Mouse (Mus musculus) liver, adult 2 months (tissue): Measurements from ENCODE around the gene Pak4. TPM values are rescaled to one million over a fixed set of nuclear protein-coding genes. Genes with fewer than 3 reads are reported as not detected.
A peak's percentile ranks its signal among the peaks of the same experiment; 100 is the strongest.

Experiments
- DNase-seq: peaks from one replicate; pipeline ENCODE4 v3.0.0-alpha.2; 2011; ENCODE audit warnings: low read depth, low spot score; ENCODE audit errors: extremely low read depth
- H3K27ac ChIP-seq: fragments of 200-500 bp; replicated peaks from 2 replicates; pipeline ENCODE4 v1.5.1; 2012; ENCODE audit warnings: low read depth, mild to moderate bottlenecking, control low read depth, inconsistent platforms, low read length; ENCODE audit not compliant: insufficient read depth
- H3K27me3 ChIP-seq: fragments of 200-500 bp; 2 replicates; pipeline ENCODE4 v1.6.1; 2012; ENCODE audit warnings: mild to moderate bottlenecking, moderate library complexity, low read length, inconsistent platforms; ENCODE audit not compliant: control insufficient read depth, insufficient read depth
- H3K36me3 ChIP-seq: fragments of 200-500 bp; 2 replicates; pipeline ENCODE4 v1.6.1; 2012; ENCODE audit warnings: low read length, inconsistent platforms; ENCODE audit not compliant: control insufficient read depth, insufficient read depth
- H3K4me1 ChIP-seq: fragments of 200-500 bp; 2 replicates; pipeline ENCODE4 v1.6.1; 2011; ENCODE audit warnings: low read length; ENCODE audit not compliant: control insufficient read depth, insufficient read depth
- H3K4me3 ChIP-seq: fragments of 200-500 bp; 2 replicates; pipeline ENCODE4 v1.5.1; 2011; ENCODE audit warnings: low read depth, mild to moderate bottlenecking, control low read depth, low read length, moderate library complexity; ENCODE audit not compliant: insufficient read depth
- H3K79me2 ChIP-seq: fragments of 200-500 bp; 2 replicates; pipeline ENCODE4 v1.6.1; 2012; ENCODE audit warnings: inconsistent platforms, mild to moderate bottlenecking, low read length, moderate library complexity; ENCODE audit not compliant: control insufficient read depth, insufficient read depth
- H3K9ac ChIP-seq: fragments of 200-500 bp; 2 replicates; pipeline ENCODE4 v1.6.1; 2012; ENCODE audit warnings: low read depth, mild to moderate bottlenecking, control low read depth, inconsistent platforms, low read length
- CTCF ChIP-seq: fragments of 200-500 bp; IDR thresholded peaks from 2 replicates; pipeline ENCODE4 v1.5.1; 2011; ENCODE audit warnings: low read depth, low read length, control low read depth
- POLR2A ChIP-seq: fragments of 200-500 bp; IDR thresholded peaks from 2 replicates; pipeline ENCODE4 v1.6.1; 2011; ENCODE audit warnings: low read length, control low read depth; ENCODE audit not compliant: insufficient read depth; ENCODE audit errors: extremely low read depth
- WGBS: fragments of 180-500 bp; shearing (Covaris S2); methylation state at CpG from one replicate; pipeline ENCODE4 v1.1.7; 2018; 5-methylcytosine and 5-hydroxymethylcytosine counted together
- polyA plus RNA-seq: library from polyadenylated mRNA; depleted of rRNA; stranded (reverse); fragments of >200 nt; gene quantifications from 2 replicates; pipeline ENCODE4 v1.2.3, GENCODE M21; 2012
- total RNA-seq: library from RNA; depleted of rRNA; stranded (reverse); fragments of >200 nt; gene quantifications from 2 replicates; pipeline ENCODE4 v1.2.3, GENCODE M21; 2014

Gene Pak4
- total and polyA plus RNA-seq, 2 experiments: 4.0 to 14.9 TPM

- 26% methylated on average over 8 of the region's 8 CpGs for WGBS
- Histone ChIP-seq H3K27ac (peak overlapping the region; percentile 60), H3K9ac (peak overlapping the region; percentile 12; the same call in 1 of the 2 replicates), H3K4me3 (no peak overlapping the region), H3K27me3 (no peaks in the 10 kb centered on the region), H3K4me1 (peaks cover 24% of the 10 kb centered on the region), H3K79me2 (peaks cover 51% of the 10 kb centered on the region), H3K36me3 (no peaks in the 10 kb centered on the region)
- TF ChIP-seq POLR2A (no peak), CTCF (no peak)
- DNase-seq: peak; percentile 69
Observed at GRCm38 (mm10) chr7:28595751-28596435, 2.1 kb downstream of the Pak4 start.

DNA sequence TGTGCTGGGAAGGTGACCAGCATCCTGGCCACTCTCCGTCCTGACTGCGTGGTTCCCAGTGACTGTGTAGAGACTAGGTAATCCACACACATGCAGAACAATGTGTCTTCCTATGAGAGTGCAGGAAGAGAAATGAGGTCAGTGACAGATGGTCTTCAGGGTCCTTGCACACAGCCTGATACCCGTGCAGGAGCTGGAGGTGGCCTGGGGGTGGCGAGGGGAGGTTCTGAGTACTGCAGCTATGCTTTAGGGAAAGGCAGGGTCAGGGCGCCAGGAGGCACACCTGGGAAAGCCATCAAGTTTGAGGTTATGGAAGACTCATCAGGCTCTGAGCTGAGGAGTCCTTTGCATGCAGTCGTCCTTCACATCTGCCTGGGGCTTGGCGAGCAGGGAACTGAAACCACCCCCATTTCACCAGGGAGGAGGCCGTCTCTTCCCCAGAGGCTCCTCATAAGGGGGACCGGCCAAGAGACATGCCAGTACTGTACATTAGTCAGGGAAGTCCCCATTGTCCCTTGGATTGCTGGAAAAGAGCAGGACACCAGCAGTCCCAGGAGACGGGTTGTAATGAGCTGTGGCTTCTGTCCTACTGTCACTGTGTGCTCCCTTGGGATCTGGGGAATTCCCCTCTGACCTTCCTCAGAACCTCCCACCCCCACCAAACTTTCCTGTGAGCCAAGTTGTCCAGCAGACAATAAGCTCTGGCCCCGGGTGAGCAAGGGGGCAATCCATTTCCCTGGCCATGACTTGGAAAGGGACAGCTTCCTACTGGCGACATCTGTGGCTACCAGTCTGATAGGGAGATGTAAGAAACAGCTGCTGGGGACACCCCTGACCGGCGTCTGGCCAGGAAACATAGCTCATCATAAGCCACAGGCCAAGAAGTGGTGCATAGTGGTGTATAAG lies 4.5 kb downstream of the Pak4 start:
- DNase-seq: no peak
- Histone ChIP-seq H3K9ac (no peak overlapping the region), H3K4me1 (peaks cover 31% of the 10 kb centered on the region), H3K79me2 (peaks cover 68% of the 10 kb centered on the region), H3K27ac (no peak overlapping the region), H3K36me3 (no peaks in the 10 kb centered on the region), H3K27me3 (no peaks in the 10 kb centered on the region), H3K4me3 (no peak overlapping the region)
- TF ChIP-seq POLR2A: no peak
- TF ChIP-seq CTCF: no peak
- WGBS: 62% methylated on average over 14 of the region's 14 CpGs

GRCm38 (mm10) chr7:28591862-28592261 lies 6.1 kb downstream of the Pak4 start:
- no peak for TF ChIP-seq POLR2A
- no peak for TF ChIP-seq CTCF
- WGBS: 80% methylated on average over 1 of the region's 1 CpGs

DNA sequence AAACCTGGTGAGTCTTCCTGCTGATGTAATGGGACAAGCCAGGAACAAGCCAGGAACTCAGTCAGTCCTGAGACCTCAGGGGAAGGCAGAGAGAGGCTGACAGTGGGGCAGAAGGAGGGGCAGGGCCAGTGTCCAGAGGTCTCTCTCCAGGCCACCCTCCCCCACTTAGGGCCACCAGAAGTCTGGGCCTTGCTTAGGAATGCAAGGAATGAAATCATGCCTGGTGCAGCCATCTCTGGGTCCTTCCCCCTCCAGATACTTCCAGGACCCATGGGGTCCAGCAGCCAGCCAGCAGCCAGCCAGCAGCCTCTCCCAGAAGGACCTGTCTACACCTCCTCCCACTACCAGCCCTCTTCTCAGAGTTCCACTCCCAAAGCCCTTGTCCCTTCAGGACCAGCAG lies 10.3 kb downstream of the Pak4 start:
- Histone ChIP-seq H3K36me3 (no peaks in the 10 kb centered on the region), H3K79me2 (peaks cover 55% of the 10 kb centered on the region), H3K4me3 (no peak overlapping the region), H3K27ac (no peak overlapping the region), H3K9ac (no peak overlapping the region), H3K4me1 (peaks cover 31% of the 10 kb centered on the region), H3K27me3 (no peaks in the 10 kb centered on the region)
- TF ChIP-seq CTCF: no peak
- no peak for TF ChIP-seq POLR2A
- DNase-seq: no peak

More at GRCm38 (mm10) chr7:28591862-28592261, 6.1 kb downstream of the Pak4 start:
- Histone ChIP-seq H3K36me3 (no peaks in the 10 kb centered on the region), H3K27me3 (no peaks in the 10 kb centered on the region), H3K4me3 (no peak overlapping the region), H3K4me1 (peaks cover 33% of the 10 kb centered on the region), H3K27ac (no peak overlapping the region), H3K79me2 (peaks cover 82% of the 10 kb centered on the region), H3K9ac (no peak overlapping the region)
- DNase-seq: no peak

DNA sequence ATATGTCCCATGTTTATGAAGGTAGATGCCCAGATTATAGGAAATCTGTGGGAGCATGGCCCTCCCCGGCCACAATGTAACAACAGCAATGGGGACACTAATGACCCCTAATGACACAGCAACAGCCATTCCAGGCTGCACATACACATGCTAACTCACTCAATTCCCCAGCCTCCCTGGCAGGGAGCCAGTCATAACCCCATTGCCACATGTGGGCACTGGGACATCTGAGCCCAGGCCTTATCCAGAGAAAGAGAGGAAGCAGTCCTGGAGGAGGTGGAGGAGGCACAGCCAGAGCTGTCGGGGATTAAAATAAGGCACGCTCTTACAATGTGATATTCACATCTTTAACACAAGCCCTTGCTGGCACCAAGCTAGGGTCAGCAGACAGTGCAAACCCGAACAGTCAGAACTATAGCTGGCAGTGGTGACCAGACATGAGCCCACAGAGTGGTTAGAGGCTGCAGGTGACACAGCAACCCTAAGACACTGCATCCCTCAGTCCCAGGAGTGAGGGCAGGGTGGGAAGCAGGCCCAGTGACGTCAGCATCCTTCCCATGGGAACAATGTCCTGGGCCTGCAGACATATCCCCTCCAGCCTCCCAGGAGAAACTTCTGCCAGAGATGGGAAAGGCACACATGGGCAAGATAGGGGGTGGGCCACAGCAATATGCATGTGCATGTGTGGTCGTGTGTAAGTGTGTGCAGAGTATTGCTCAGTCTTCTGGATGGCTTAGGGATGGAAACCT lies 11.1 kb downstream of the Pak4 start:
- TF ChIP-seq CTCF (no peak), POLR2A (no peak)
- peaks cover 50% of the 10 kb centered on the region for H3K79me2 ChIP-seq
- no peak for DNase-seq
- H3K4me3 ChIP-seq: no peak overlapping the region
- WGBS: 65% methylated on average over 6 of the region's 6 CpGs
- H3K36me3 ChIP-seq: no peaks in the 10 kb centered on the region
- no peak overlapping the region for H3K9ac ChIP-seq
- H3K27me3 ChIP-seq: no peaks in the 10 kb centered on the region
- H3K4me1 ChIP-seq: peaks cover 31% of the 10 kb centered on the region
- no peak overlapping the region for H3K27ac ChIP-seq
